Mouse (Mus musculus) heart, adult 2 months (tissue): ENCODE data around the gene Col4a3bp. TPM values are rescaled to one million over a fixed set of nuclear protein-coding genes. Genes with fewer than 3 reads are reported as not detected.

Source experiments
- DNase-seq, 2 experiments: peaks; one replicate each; pipeline ENCODE4 v3.0.0; 2021
- H3K27ac ChIP-seq: fragments of 200-600 bp; 2 replicates; pipeline ENCODE4 v1.8.1; 2022
- H3K27me3 ChIP-seq: fragments of 200-500 bp; 2 replicates; pipeline ENCODE4 v1.6.1; 2012; ENCODE audit warnings: mild to moderate bottlenecking, low read length, inconsistent platforms, mixed read lengths; ENCODE audit not compliant: control insufficient read depth, insufficient read depth
- H3K36me3 ChIP-seq: fragments of 200-500 bp; 2 replicates; pipeline ENCODE4 v1.6.1; 2012; ENCODE audit warnings: low read length, inconsistent platforms; ENCODE audit not compliant: control insufficient read depth, insufficient read depth
- H3K4me1 ChIP-seq: fragments of 200-500 bp; 2 replicates; pipeline ENCODE4 v1.6.1; 2011; ENCODE audit warnings: low read length; ENCODE audit not compliant: control insufficient read depth, insufficient read depth
- H3K4me3 ChIP-seq: fragments of 200-600 bp; 2 replicates; pipeline ENCODE4 v1.8.1; 2022
- H3K79me2 ChIP-seq: fragments of 200-500 bp; replicated peaks from 2 replicates; pipeline ENCODE4 v1.6.1; 2012; ENCODE audit warnings: mild to moderate bottlenecking, inconsistent platforms, low read length, moderate library complexity, mixed read lengths; ENCODE audit not compliant: control insufficient read depth, insufficient read depth
- H3K9ac ChIP-seq: fragments of 200-500 bp; 2 replicates; pipeline ENCODE4 v1.6.1; 2012; ENCODE audit warnings: low read depth, mild to moderate bottlenecking, control low read depth, inconsistent platforms, low read length, mixed read lengths
- CTCF ChIP-seq: fragments of 200-600 bp; IDR thresholded peaks from 2 replicates; pipeline ENCODE4 v1.8.1; 2022; ENCODE audit warnings: antibody characterized with exemption, mild to moderate bottlenecking, moderate library complexity
- EP300 ChIP-seq: fragments of 200-500 bp; IDR thresholded peaks from 2 replicates; pipeline ENCODE4 v1.6.1; 2011; ENCODE audit warnings: low read depth, low read length, control low read depth; ENCODE audit not compliant: insufficient read depth
- POLR2A ChIP-seq: fragments of 200-500 bp; IDR thresholded peaks from 2 replicates; pipeline ENCODE4 v1.6.1; 2011; ENCODE audit warnings: mild to moderate bottlenecking, low read depth, low read length, control low read depth; ENCODE audit not compliant: insufficient read depth
- WGBS: fragments of 180-500 bp; shearing (Covaris S2); methylation state at CpG from one replicate; pipeline ENCODE4 v1.1.7; 2018; 5-methylcytosine and 5-hydroxymethylcytosine counted together
- intact Hi-C: fragments of 180-260 bp; cut with DNase I; formaldehyde crosslinking; loops from one replicate; pipeline ENCODE4 v1.15.1; 2025
- polyA plus RNA-seq: library from polyadenylated mRNA; depleted of rRNA; stranded (reverse); fragments of >200 nt; gene quantifications from 2 replicates; pipeline ENCODE4 v1.2.3, GENCODE M21; 2012
- total RNA-seq, 2 experiments: library from RNA; stranded (reverse); gene quantifications; 2 replicates each; pipeline ENCODE4 v1.2.3; 2021

The Col4a3bp gene
- total and polyA plus RNA-seq, 3 experiments = 7.1 to 39.8 (median 33.3) TPM

- DNase-seq = no peak
- no peak overlapping the region for H3K9ac ChIP-seq
- H3K27ac ChIP-seq = no peak overlapping the region
- 87% methylated on average over 6 of the region's 6 CpGs for WGBS
- no peaks in the 10 kb centered on the region for H3K27me3 ChIP-seq
- H3K36me3 ChIP-seq = no peaks in the 10 kb centered on the region; the same call in 1 of the 2 replicates
- no peak for TF ChIP-seq CTCF
- no peak for TF ChIP-seq POLR2A
- TF ChIP-seq EP300 = no peak
- H3K4me1 ChIP-seq = peaks cover 5% of the 10 kb centered on the region
- 0 out of 2 replicates have a peak, but pooled peaks cover 2% of the 10 kb centered on the region for H3K79me2 ChIP-seq
- no peak overlapping the region for H3K4me3 ChIP-seq
- intact Hi-C loops = loop anchor here (10.0 kb wide), 1 partner anchor 143 kb away; the partner anchor contains the start of gene Hmgcr
Observed at GRCm38 (mm10) chr13:96532176-96532575, 10.2 kb upstream of the Col4a3bp start.

GRCm38 (mm10) chr13:96533742-96534141 is 8.7 kb upstream of the Col4a3bp start:
- H3K27me3 ChIP-seq = no peaks in the 10 kb centered on the region
- 0 out of 2 replicates have a peak, but pooled peaks cover 2% of the 10 kb centered on the region for H3K79me2 ChIP-seq
- intact Hi-C loops = loop anchor here (10.0 kb wide), 1 partner anchor 141 kb away; the partner anchor contains the start of gene Hmgcr
- H3K9ac ChIP-seq = no peak overlapping the region
- WGBS = 44% methylated on average over 2 of the region's 2 CpGs
- peaks cover 5% of the 10 kb centered on the region for H3K4me1 ChIP-seq
- DNase-seq = no peak
- no peak overlapping the region for H3K4me3 ChIP-seq
- no peaks in the 10 kb centered on the region; the same call in 1 of the 2 replicates for H3K36me3 ChIP-seq
- no peak for TF ChIP-seq POLR2A
- TF ChIP-seq EP300 = no peak
- no peak for TF ChIP-seq CTCF
- no peak overlapping the region for H3K27ac ChIP-seq

- Histone ChIP-seq H3K9ac (no peak overlapping the region), H3K79me2 (peaks cover 1% of the 10 kb centered on the region; the same call in 1 of the 2 replicates), H3K4me3 (no peak overlapping the region), H3K36me3 (no peaks in the 10 kb centered on the region; the same call in 1 of the 2 replicates), H3K27me3 (no peaks in the 10 kb centered on the region), H3K4me1 (peaks cover 4% of the 10 kb centered on the region), H3K27ac (no peak overlapping the region)
- intact Hi-C loops = loop anchor here (10.0 kb wide), 1 partner anchor 138 kb away; the partner anchor contains the start of gene Hmgcr
- TF ChIP-seq POLR2A (no peak), EP300 (no peak), CTCF (no peak)
- 77% methylated on average over 5 of the region's 5 CpGs for WGBS
- DNase-seq = no peak
Observed at GRCm38 (mm10) chr13:96536821-96537572, 5.4 kb upstream of the Col4a3bp start.

GRCm38 (mm10) chr13:96538103-96538502 is 4.3 kb upstream of the Col4a3bp start:
- peaks cover 1% of the 10 kb centered on the region; the same call in 1 of the 2 replicates for H3K4me1 ChIP-seq
- no peak for TF ChIP-seq EP300
- no peak for TF ChIP-seq POLR2A
- TF ChIP-seq CTCF = no peak
- no peak for DNase-seq
- H3K9ac ChIP-seq = no peak overlapping the region
- H3K4me3 ChIP-seq = no peak overlapping the region
- no peaks in the 10 kb centered on the region for H3K27me3 ChIP-seq
- intact Hi-C loops = loop anchor here (10.0 kb wide), 1 partner anchor 137 kb away; the partner anchor contains the start of gene Hmgcr
- WGBS = 85% methylated on average over 3 of the region's 3 CpGs
- H3K36me3 ChIP-seq = no peaks in the 10 kb centered on the region
- H3K79me2 ChIP-seq = no peaks in the 10 kb centered on the region; the same call in 1 of the 2 replicates
- no peak overlapping the region for H3K27ac ChIP-seq

- intact Hi-C loops = loop anchor here (5.0 kb wide), 1 partner anchor 154 kb away; the partner anchor contains the start of gene Poc5
- H3K79me2 ChIP-seq = peaks cover 3% of the 10 kb centered on the region
- no peak for DNase-seq
- H3K9ac ChIP-seq = no peak overlapping the region
- no peaks in the 10 kb centered on the region for H3K27me3 ChIP-seq
- peaks cover 2% of the 10 kb centered on the region; the same call in 1 of the 2 replicates for H3K4me1 ChIP-seq
- 23% methylated on average over 2 of the region's 2 CpGs for WGBS
- peaks cover 6% of the 10 kb centered on the region for H3K36me3 ChIP-seq
- TF ChIP-seq CTCF (no peak), EP300 (no peak), POLR2A (no peak)
- no peak overlapping the region for H3K27ac ChIP-seq
- peak overlapping the region; percentile 82 for H3K4me3 ChIP-seq
Observed at GRCm38 (mm10) chr13:96541381-96541780, 1.0 kb upstream of the Col4a3bp start.
